30 mouse cellular contexts compared by ENCODE assay signal in genomic region chr6:6134935-6135334, GRCm38 (mm10).
DNase-seq lines count a peak whose midpoint lies in the region; ATAC-seq and TF ChIP-seq lines count a peak whose summit lies in the region.
"Had no signal": no experiment of that assay in that cellular context is flagged by ENCODE, and none has a peak within 500 bp of the region (broad histone marks: within the 10 kb centered on the region; RNA-seq: fewer than 3 reads in every experiment).

No protein-coding gene starts in this region.

- no peak for TF ChIP-seq POLR2A in kidney, adult 2 months (IDR thresholded peaks at IDR 0.05; ENCODE audit: low read depth, low read length)

- WGBS in kidney, adult 2 months: 32% methylated on average over 4 of the region's 4 CpGs
- WGBS in kidney, embryonic 16.5 days: 70% methylated on average over 4 of the region's 4 CpGs
- WGBS in forebrain, embryonic 10.5 days: 90% methylated on average over 4 of the region's 4 CpGs
- WGBS in hindbrain, embryonic 16.5 days: 87% methylated on average over 4 of the region's 4 CpGs

- TF ChIP-seq CTCF in kidney, adult 2 months (conservative IDR thresholded peaks at IDR 0.05; ENCODE audit: insufficient read depth, insufficient read length, low read depth, low read length): no peak

- DNase-seq in heart, adult 11 months: peak; percentile 45
- DNase-seq in heart, adult 8-10 months (ENCODE audit: low spot score): no peak
- peak; percentile 87 for DNase-seq in kidney, adult 2 months
- DNase-seq in kidney, postnatal 36 days: peak; percentile 72 to 82
- no peak for DNase-seq in forebrain, embryonic 10.5 days (ENCODE audit: extremely low spot score, low spot score)
- DNase-seq in spleen, postnatal 14 days (ENCODE audit: low spot score in 2 of 2): no peak
- DNase-seq: adrenal gland, adult 2 months; adrenal gland, postnatal 36 days; cerebellum, adult 18-20 months; cerebellum, postnatal 10 days; gastrocnemius, postnatal 14 days; heart, postnatal 36 days; layer of hippocampus, postnatal 36 days; left cerebral cortex, postnatal 4 days; lung, embryonic 14.5 days; lung, postnatal 14 days had no signal

- H3K27me3 ChIP-seq in kidney, adult 2 months (replicated peaks; ENCODE audit: control insufficient read depth, insufficient read depth, low read length): no peaks in the 10 kb centered on the region
- H3K27me3 ChIP-seq in kidney, embryonic 16.5 days (ENCODE audit: insufficient read depth, low read length): no peaks in the 10 kb centered on the region
- H3K27me3 ChIP-seq in forebrain, embryonic 10.5 days (ENCODE audit: poor library complexity, severe bottlenecking): no peaks in the 10 kb centered on the region
- H3K27me3 ChIP-seq in hindbrain, embryonic 16.5 days (replicated peaks; ENCODE audit: control insufficient read depth, insufficient read depth, low read length): no peaks in the 10 kb centered on the region
- H3K27me3 ChIP-seq: forebrain, embryonic 13.5 days; hindbrain, embryonic 12.5 days; limb, embryonic 15.5 days; midbrain, embryonic 12.5 days; neural tube, embryonic 12.5 days; stomach, embryonic 15.5 days had no signal

- peaks cover 12% of the 10 kb centered on the region for H3K4me1 ChIP-seq in kidney, adult 2 months (ENCODE audit: control insufficient read depth, insufficient read depth, low read length)
- H3K4me1 ChIP-seq in kidney, embryonic 16.5 days (ENCODE audit: insufficient read depth, low read length): peaks cover 4% of the 10 kb centered on the region; the same call in 1 of the 2 replicates
- H3K4me1 ChIP-seq in forebrain, embryonic 10.5 days: no peaks in the 10 kb centered on the region
- no peaks in the 10 kb centered on the region for H3K4me1 ChIP-seq in hindbrain, embryonic 16.5 days (ENCODE audit: control insufficient read depth, insufficient read depth, low read depth, low read length)
- H3K4me1 ChIP-seq: forebrain, embryonic 13.5 days; hindbrain, embryonic 12.5 days; limb, embryonic 15.5 days; midbrain, embryonic 12.5 days; neural tube, embryonic 12.5 days; stomach, embryonic 15.5 days had no signal

- H3K9ac ChIP-seq in kidney, embryonic 16.5 days (replicated peaks; ENCODE audit: low read length): no peak overlapping the region
- H3K9ac ChIP-seq in hindbrain, embryonic 16.5 days (ENCODE audit: low read depth, low read length): no peak overlapping the region
- H3K9ac ChIP-seq: forebrain, embryonic 13.5 days; hindbrain, embryonic 12.5 days; limb, embryonic 15.5 days; liver, embryonic 14.5 days; lung, embryonic 14.5 days; midbrain, embryonic 12.5 days; neural tube, embryonic 12.5 days; stomach, embryonic 15.5 days had no signal

- ATAC-seq in kidney, embryonic 16.5 days (ENCODE audit: low FRiP score, low TSS enrichment): peak; percentile 92
- no peak for ATAC-seq in hindbrain, embryonic 16.5 days
- ATAC-seq: activated CD4-positive, CD25-positive, alpha-beta regulatory T cell, adult 4 months; forebrain, embryonic 13.5 days; intestine, postnatal 0 days had no signal

- no peak overlapping the region for H3K4me3 ChIP-seq in kidney, adult 2 months (ENCODE audit: insufficient read depth, low read depth, low read length)
- H3K4me3 ChIP-seq in kidney, embryonic 16.5 days (ENCODE audit: low read length): no peak overlapping the region
- no peak overlapping the region for H3K4me3 ChIP-seq in forebrain, embryonic 10.5 days
- no peak overlapping the region for H3K4me3 ChIP-seq in hindbrain, embryonic 16.5 days (ENCODE audit: low read length)
- H3K4me3 ChIP-seq: erythroblast, embryonic 14.5 days; forebrain, embryonic 13.5 days; hindbrain, embryonic 12.5 days; limb, embryonic 15.5 days; midbrain, embryonic 12.5 days; myocyte; neural tube, embryonic 12.5 days; stomach, embryonic 15.5 days had no signal

- H3K9me3 ChIP-seq in kidney, embryonic 16.5 days (ENCODE audit: low read length): peaks cover 4% of the 10 kb centered on the region; the same call in 1 of the 2 replicates
- peaks cover 5% of the 10 kb centered on the region; the same call in 1 of the 2 replicates for H3K9me3 ChIP-seq in forebrain, embryonic 10.5 days
- no peaks in the 10 kb centered on the region for H3K9me3 ChIP-seq in hindbrain, embryonic 16.5 days (ENCODE audit: control insufficient read depth, low read length)
- H3K9me3 ChIP-seq: limb, embryonic 15.5 days; stomach, embryonic 15.5 days had no signal

- no peak overlapping the region for H3K4me2 ChIP-seq in kidney, embryonic 16.5 days (replicated peaks; ENCODE audit: low read depth, low read length)
- no peak overlapping the region for H3K4me2 ChIP-seq in hindbrain, embryonic 16.5 days (ENCODE audit: low read length)
- H3K4me2 ChIP-seq: forebrain, embryonic 13.5 days; heart, embryonic 11.5 days; hindbrain, embryonic 12.5 days; limb, embryonic 15.5 days; lung, embryonic 14.5 days; midbrain, embryonic 12.5 days; neural tube, embryonic 12.5 days; stomach, embryonic 15.5 days had no signal

- no peaks in the 10 kb centered on the region; the same call in 1 of the 2 replicates for H3K36me3 ChIP-seq in kidney, adult 2 months (ENCODE audit: control insufficient read depth, insufficient read depth, low read length)
- H3K36me3 ChIP-seq in kidney, embryonic 16.5 days (ENCODE audit: insufficient read depth, low read length): no peaks in the 10 kb centered on the region
- peaks cover 25% of the 10 kb centered on the region for H3K36me3 ChIP-seq in forebrain, embryonic 10.5 days (replicated peaks)
- H3K36me3 ChIP-seq in hindbrain, embryonic 16.5 days (ENCODE audit: control insufficient read depth, insufficient read depth, low read length): no peaks in the 10 kb centered on the region
- H3K36me3 ChIP-seq: limb, embryonic 15.5 days; midbrain, embryonic 12.5 days; neural tube, embryonic 12.5 days; stomach, embryonic 15.5 days had no signal

- H3K27ac ChIP-seq in kidney, adult 2 months (ENCODE audit: insufficient read depth, low read depth, low read length): peak overlapping the region; percentile 94
- H3K27ac ChIP-seq in kidney, embryonic 16.5 days (ENCODE audit: low read length): peak overlapping the region; percentile 69
- no peak overlapping the region for H3K27ac ChIP-seq in forebrain, embryonic 10.5 days
- H3K27ac ChIP-seq in hindbrain, embryonic 16.5 days (ENCODE audit: low read depth, low read length): no peak overlapping the region
- H3K27ac ChIP-seq: forebrain, embryonic 13.5 days; hindbrain, embryonic 12.5 days; limb, embryonic 15.5 days; liver, embryonic 14.5 days; midbrain, embryonic 12.5 days; neural tube, embryonic 12.5 days; stomach, embryonic 15.5 days had no signal

Comparison
In these comparisons a context has a peak if more than half of its experiments do, and no peak if none do; other contexts are left out.
1. DNase-seq: peak in heart, adult 11 months (single experiment), kidney, adult 2 months (single experiment) and kidney, postnatal 36 days (2 of 2); none in heart, adult 8-10 months (single experiment), forebrain, embryonic 10.5 days (single experiment) and spleen, postnatal 14 days (0 of 2).
2. H3K27ac ChIP-seq: peak in kidney, adult 2 months (single experiment) and kidney, embryonic 16.5 days (single experiment); none in forebrain, embryonic 10.5 days (single experiment) and hindbrain, embryonic 16.5 days (single experiment).